Mouse (Mus musculus) embryonic facial prominence, embryonic 12.5 days (tissue): ENCODE measurements at regions not wholly inside any gene's neighbourhood (a gene's known extent, or its start where the extent isn't known, plus 50 kb on each side); places are given as distances from the start of the nearest gene placed in this dataset.
A peak's percentile ranks its signal among the peaks of the same experiment; 100 is the strongest.

Source experiments
- ATAC-seq: fragments of 200-750 bp; cut with Nextera tagmentation; 2 replicates; pipeline ENCODE4 v1.8.0; 2017; ENCODE audit not compliant: insufficient number of reproducible peaks, insufficient read depth, low FRiP score, low TSS enrichment
- H3K27ac ChIP-seq: fragments of 300-500 bp; sonication (generic); 2 replicates; pipeline ENCODE4 v1.5.1; 2016; ENCODE audit warnings: mild to moderate bottlenecking
- H3K27me3 ChIP-seq: fragments of 300-500 bp; sonication (generic); 2 replicates; pipeline ENCODE4 v1.6.1; 2016; ENCODE audit warnings: mild to moderate bottlenecking, moderate library complexity
- H3K36me3 ChIP-seq: fragments of 300-500 bp; sonication (generic); 2 replicates; pipeline ENCODE4 v1.6.1; 2016; ENCODE audit warnings: mild to moderate bottlenecking
- H3K4me1 ChIP-seq: fragments of 300-500 bp; sonication (generic); 2 replicates; pipeline ENCODE4 v1.6.1; 2016
- H3K4me2 ChIP-seq: fragments of 300-500 bp; sonication (generic); replicated peaks from 2 replicates; pipeline ENCODE4 v1.6.1; 2016; ENCODE audit warnings: mild to moderate bottlenecking, moderate library complexity
- H3K4me3 ChIP-seq: fragments of 300-500 bp; sonication (generic); 2 replicates; pipeline ENCODE4 v1.5.1; 2016; ENCODE audit warnings: mild to moderate bottlenecking
- H3K9ac ChIP-seq: fragments of 300-500 bp; sonication (generic); 2 replicates; pipeline ENCODE4 v1.6.1; 2016; ENCODE audit warnings: mild to moderate bottlenecking, moderate library complexity
- H3K9me3 ChIP-seq: fragments of 300-500 bp; sonication (generic); 2 replicates; pipeline ENCODE4 v1.6.1; 2016; ENCODE audit warnings: mild to moderate bottlenecking, moderate library complexity
- WGBS: fragments of 180-500 bp; shearing (Covaris S2); methylation state at CpG from one replicate; pipeline ENCODE4 v1.1.7; 2016; 5-methylcytosine and 5-hydroxymethylcytosine counted together

GRCm38 (mm10) chrX:142600782-142601181 lies 80.4 kb upstream of the Tmem164 start:
- no peaks in the 10 kb centered on the region for H3K9me3 ChIP-seq
- ATAC-seq = no peak
- H3K36me3 ChIP-seq = no peaks in the 10 kb centered on the region
- no peak overlapping the region for H3K4me3 ChIP-seq
- 82% methylated on average over 1 of the region's 1 CpGs for WGBS
- no peak overlapping the region for H3K4me2 ChIP-seq
- no peak overlapping the region for H3K27ac ChIP-seq
- H3K9ac ChIP-seq = no peak overlapping the region
- no peaks in the 10 kb centered on the region for H3K4me1 ChIP-seq
- H3K27me3 ChIP-seq = peaks cover 2% of the 10 kb centered on the region; the same call in 1 of the 2 replicates

- WGBS = 75% methylated on average over 3 of the region's 3 CpGs
- Histone ChIP-seq H3K36me3 (no peaks in the 10 kb centered on the region), H3K4me2 (no peak overlapping the region), H3K9ac (no peak overlapping the region), H3K27ac (no peak overlapping the region), H3K4me3 (no peak overlapping the region), H3K27me3 (no peaks in the 10 kb centered on the region), H3K9me3 (no peaks in the 10 kb centered on the region), H3K4me1 (no peaks in the 10 kb centered on the region)
- ATAC-seq = no peak
These were observed 76.1 kb upstream of the Tmem164 start for GRCm38 (mm10) chrX:142605088-142605487.

GRCm38 (mm10) chrX:142606595-142607205 lies 74.5 kb upstream of the Tmem164 start:
- Histone ChIP-seq H3K9me3 (no peaks in the 10 kb centered on the region), H3K4me1 (no peaks in the 10 kb centered on the region), H3K36me3 (no peaks in the 10 kb centered on the region), H3K9ac (no peak overlapping the region), H3K4me3 (no peak overlapping the region), H3K4me2 (no peak overlapping the region), H3K27ac (no peak overlapping the region), H3K27me3 (no peaks in the 10 kb centered on the region)
- no peak for ATAC-seq
- 90% methylated on average over 8 of the region's 8 CpGs for WGBS

GRCm38 (mm10) chrX:142616189-142616872 lies 64.9 kb upstream of the Tmem164 start:
- Histone ChIP-seq H3K27me3 (no peaks in the 10 kb centered on the region), H3K36me3 (no peaks in the 10 kb centered on the region), H3K4me3 (no peak overlapping the region), H3K4me2 (no peak overlapping the region), H3K4me1 (no peaks in the 10 kb centered on the region), H3K9me3 (no peaks in the 10 kb centered on the region), H3K27ac (no peak overlapping the region), H3K9ac (no peak overlapping the region)
- 84% methylated on average over 11 of the region's 11 CpGs for WGBS
- ATAC-seq = no peak

GRCm38 (mm10) chrX:142618389-142618788 lies 62.8 kb upstream of the Tmem164 start:
- Histone ChIP-seq H3K27ac (no peak overlapping the region), H3K4me1 (no peaks in the 10 kb centered on the region), H3K36me3 (no peaks in the 10 kb centered on the region), H3K4me3 (no peak overlapping the region), H3K4me2 (no peak overlapping the region), H3K9ac (no peak overlapping the region), H3K9me3 (no peaks in the 10 kb centered on the region), H3K27me3 (no peaks in the 10 kb centered on the region)
- no peak for ATAC-seq
- WGBS = 57% methylated on average over 1 of the region's 1 CpGs

- H3K27ac ChIP-seq = peak overlapping the region; percentile 69
- H3K36me3 ChIP-seq = no peaks in the 10 kb centered on the region
- H3K9ac ChIP-seq = no peak overlapping the region
- no peak; the same call in 1 of the 2 replicates for ATAC-seq
- 18% methylated on average over 2 of the region's 2 CpGs for WGBS
- H3K4me1 ChIP-seq = no peaks in the 10 kb centered on the region; the same call in 1 of the 2 replicates
- H3K9me3 ChIP-seq = no peaks in the 10 kb centered on the region
- H3K27me3 ChIP-seq = no peaks in the 10 kb centered on the region
- no peak overlapping the region for H3K4me2 ChIP-seq
- H3K4me3 ChIP-seq = no peak overlapping the region
These were observed 57.8 kb upstream of the Tmem164 start for GRCm38 (mm10) chrX:142623359-142623758.

- no peak overlapping the region for H3K4me2 ChIP-seq
- H3K4me3 ChIP-seq = no peak overlapping the region
- no peaks in the 10 kb centered on the region for H3K27me3 ChIP-seq
- H3K36me3 ChIP-seq = no peaks in the 10 kb centered on the region
- ATAC-seq = 0 out of 2 replicates have a peak, but pooled peaks have one; percentile 64
- H3K9me3 ChIP-seq = no peaks in the 10 kb centered on the region
- H3K9ac ChIP-seq = no peak overlapping the region
- 18% methylated on average over 2 of the region's 2 CpGs for WGBS
- no peaks in the 10 kb centered on the region; the same call in 1 of the 2 replicates for H3K4me1 ChIP-seq
- H3K27ac ChIP-seq = peak overlapping the region; percentile 69
These were observed 57.3 kb upstream of the Tmem164 start for GRCm38 (mm10) chrX:142623882-142624281.
